Mouse (Mus musculus) heart, postnatal 0 days (tissue): Measurements from ENCODE around the gene Shisa7.

Experiments used
- CTCF ChIP-seq: IDR thresholded peaks from 2 replicates; pipeline ENCODE4 v1.5.1; 2016; ENCODE audit warnings: antibody characterized with exemption, control low read depth, low read depth
- EP300 ChIP-seq: IDR thresholded peaks from 2 replicates; pipeline ENCODE4 v1.6.1; 2016; ENCODE audit warnings: antibody characterized with exemption, low read depth

DNA sequence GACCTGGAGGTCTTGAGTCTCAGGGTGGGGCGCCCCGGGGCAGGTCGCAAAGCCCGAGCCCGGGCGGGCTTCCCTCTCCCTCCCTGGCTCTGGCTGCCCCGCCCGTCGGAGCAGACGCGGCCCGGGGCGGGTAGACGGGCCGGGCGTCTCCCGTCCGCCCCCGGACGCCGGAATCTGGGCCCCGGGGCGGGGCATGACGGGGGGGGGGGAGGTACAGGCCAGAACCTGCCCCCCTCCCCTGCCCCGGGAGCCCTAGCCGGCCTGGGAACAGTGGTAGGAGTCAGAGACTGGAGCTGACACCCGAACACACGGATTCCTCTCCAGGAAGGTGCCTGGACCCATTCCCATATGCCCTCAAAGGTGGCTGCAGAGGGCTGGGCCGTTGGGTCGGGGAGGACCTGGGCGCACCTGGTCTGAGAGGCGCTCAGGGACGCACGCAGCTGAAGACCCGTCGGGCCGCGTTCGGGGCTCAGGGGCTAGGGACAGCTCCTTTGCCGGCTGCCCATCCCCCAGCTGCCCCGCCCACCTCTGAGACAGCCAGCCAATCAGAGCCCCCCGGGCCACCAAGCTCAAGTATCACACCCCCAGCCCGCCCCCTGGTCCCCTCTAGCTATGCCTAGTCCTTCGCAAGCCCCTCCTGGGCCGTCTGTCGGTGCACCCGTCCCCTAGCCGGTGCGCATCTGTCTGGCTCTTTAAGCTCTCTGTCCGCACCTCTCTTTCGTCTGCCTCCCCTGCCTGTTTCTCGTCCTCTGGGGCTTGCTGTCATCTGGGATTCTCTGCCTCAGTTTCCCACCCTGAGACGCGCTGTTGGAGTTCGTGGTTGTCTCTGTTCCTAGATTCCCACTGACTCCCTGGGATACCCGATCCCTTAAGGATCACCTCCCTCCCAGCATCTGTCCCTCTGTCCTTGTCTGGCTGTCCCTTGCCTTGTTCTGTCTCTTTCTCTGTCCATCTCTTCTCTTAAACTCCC is 67.3 kb downstream of the Shisa7 start:
- TF ChIP-seq CTCF (no peak), EP300 (no peak)
